Mouse (Mus musculus) neural tube, embryonic 12.5 days (tissue): Measurements from ENCODE around the gene 4930562C15Rik. TPM values are rescaled to one million over a fixed set of nuclear protein-coding genes. Genes with fewer than 3 reads are reported as not detected.
A peak's percentile ranks its signal among the peaks of the same experiment; 100 is the strongest.

Source experiments
- ATAC-seq: fragments of 200-750 bp; cut with Nextera tagmentation; 2 replicates; pipeline ENCODE4 v1.8.0; 2017; ENCODE audit warnings: low read depth, mild to moderate bottlenecking, moderate TSS enrichment, moderate library complexity; ENCODE audit not compliant: low FRiP score
- H3K27ac ChIP-seq: fragments of 300-500 bp; sonication (generic); 2 replicates; pipeline ENCODE4 v1.5.1; 2016
- H3K27me3 ChIP-seq: fragments of 300-500 bp; sonication (generic); replicated peaks from 2 replicates; pipeline ENCODE4 v1.6.1; 2016; ENCODE audit warnings: mild to moderate bottlenecking
- H3K36me3 ChIP-seq: fragments of 300-500 bp; sonication (generic); 2 replicates; pipeline ENCODE4 v1.6.1; 2016; ENCODE audit warnings: mild to moderate bottlenecking
- H3K4me1 ChIP-seq: fragments of 300-500 bp; sonication (generic); 2 replicates; pipeline ENCODE4 v1.6.1; 2016
- H3K4me2 ChIP-seq: fragments of 300-500 bp; sonication (generic); replicated peaks from 2 replicates; pipeline ENCODE4 v1.6.1; 2016; ENCODE audit warnings: mild to moderate bottlenecking
- H3K4me3 ChIP-seq: fragments of 300-500 bp; sonication (generic); 2 replicates; pipeline ENCODE4 v1.5.1; 2016
- H3K9ac ChIP-seq: fragments of 300-500 bp; sonication (generic); 2 replicates; pipeline ENCODE4 v1.6.1; 2016; ENCODE audit warnings: mild to moderate bottlenecking
- H3K9me3 ChIP-seq: fragments of 300-500 bp; sonication (generic); 2 replicates; pipeline ENCODE4 v1.6.1; 2016; ENCODE audit warnings: mild to moderate bottlenecking
- WGBS: fragments of 180-500 bp; shearing (Covaris S2); methylation state at CpG from one replicate; pipeline ENCODE4 v1.1.7; 2016; 5-methylcytosine and 5-hydroxymethylcytosine counted together
- polyA plus RNA-seq: library from polyadenylated mRNA; unstranded; fragments of >200 nt; fragmentation: Nextera tagmentation; extraction: Ambion mirVana; gene quantifications from 2 replicates; pipeline ENCODE4 v1.2.1, GENCODE M21; 2016

4930562C15Rik gene
- polyA plus RNA-seq, 1 experiment from 2014 or later = 0.27 TPM

- H3K9ac ChIP-seq = peak overlapping the region; percentile 89
- 75% methylated on average over 10 of the region's 10 CpGs for WGBS
- peak overlapping the region; percentile 82 for H3K4me2 ChIP-seq
- H3K9me3 ChIP-seq = no peaks in the 10 kb centered on the region
- ATAC-seq = no peak
- H3K36me3 ChIP-seq = no peaks in the 10 kb centered on the region
- peak overlapping the region; percentile 89; the same call in 1 of the 2 replicates for H3K27ac ChIP-seq
- H3K4me1 ChIP-seq = peaks cover 33% of the 10 kb centered on the region
- no peaks in the 10 kb centered on the region for H3K27me3 ChIP-seq
- H3K4me3 ChIP-seq = peak overlapping the region; percentile 65
Measured at GRCm38 (mm10) chr16:4881400-4882351, 46.5 kb downstream of the 4930562C15Rik start.

- 0 out of 2 replicates have a peak overlapping the region, but pooled peaks have one; percentile 77 for H3K4me3 ChIP-seq
Measured at GRCm38 (mm10) chr16:4884930-4885329, 49.7 kb downstream of the 4930562C15Rik start.

GRCm38 (mm10) chr16:4885760-4886689 lies 50.8 kb downstream of the 4930562C15Rik start, which contains the start of gene Mgrn1:
Gene Mgrn1 (plus strand): TSS chr16:4886249.
- Histone ChIP-seq H3K36me3 (no peaks in the 10 kb centered on the region), H3K27me3 (no peaks in the 10 kb centered on the region), H3K4me1 (peaks cover 31% of the 10 kb centered on the region), H3K27ac (peak within 1 kb of the TSS; percentile 50; the same call in 1 of the 2 replicates), H3K9ac (peak within 1 kb of the TSS; percentile 80), H3K4me3 (peak within 1 kb of the TSS; percentile 77), H3K9me3 (no peaks in the 10 kb centered on the region), H3K4me2 (peak within 1 kb of the TSS; percentile 83)
- peak; percentile 91 for ATAC-seq
- under 1% methylated on average over 73 of the region's 74 CpGs for WGBS

More at GRCm38 (mm10) chr16:4884930-4885329, 49.7 kb downstream of the 4930562C15Rik start:
- Histone ChIP-seq H3K36me3 (no peaks in the 10 kb centered on the region), H3K9ac (no peak overlapping the region), H3K27me3 (no peaks in the 10 kb centered on the region), H3K27ac (no peak overlapping the region), H3K9me3 (no peaks in the 10 kb centered on the region), H3K4me1 (peaks cover 31% of the 10 kb centered on the region), H3K4me2 (peak overlapping the region; percentile 83; the same call in 1 of the 2 replicates)
- ATAC-seq = no peak
- 94% methylated on average over 10 of the region's 10 CpGs for WGBS

- WGBS = under 1% methylated on average over 8 of the region's 8 CpGs
Measured at GRCm38 (mm10) chr16:4886690-4887020, 51.4 kb downstream of the 4930562C15Rik start.

GRCm38 (mm10) chr16:4890201-4890709 lies 55.0 kb downstream of the 4930562C15Rik start:
- H3K27ac ChIP-seq = no peak overlapping the region
- H3K36me3 ChIP-seq = no peaks in the 10 kb centered on the region
- no peak overlapping the region for H3K4me3 ChIP-seq
- no peaks in the 10 kb centered on the region for H3K27me3 ChIP-seq
- H3K9me3 ChIP-seq = no peaks in the 10 kb centered on the region
- peaks cover 21% of the 10 kb centered on the region for H3K4me1 ChIP-seq
- H3K4me2 ChIP-seq = no peak overlapping the region
- WGBS = 73% methylated on average over 4 of the region's 4 CpGs
- H3K9ac ChIP-seq = no peak overlapping the region
- no peak for ATAC-seq

More at GRCm38 (mm10) chr16:4886690-4887020, 51.4 kb downstream of the 4930562C15Rik start:
- no peak overlapping the region for H3K27ac ChIP-seq
- H3K4me1 ChIP-seq = peaks cover 25% of the 10 kb centered on the region
- H3K4me3 ChIP-seq = peak overlapping the region; percentile 77
- peak overlapping the region; percentile 80 for H3K9ac ChIP-seq
- peak overlapping the region; percentile 83 for H3K4me2 ChIP-seq
- ATAC-seq = no peak; the same call in 1 of the 2 replicates
- no peaks in the 10 kb centered on the region for H3K27me3 ChIP-seq
- no peaks in the 10 kb centered on the region for H3K9me3 ChIP-seq
- no peaks in the 10 kb centered on the region for H3K36me3 ChIP-seq

GRCm38 (mm10) chr16:4892171-4892570 lies 57.0 kb downstream of the 4930562C15Rik start:
- no peak for ATAC-seq
- Histone ChIP-seq H3K27me3 (no peaks in the 10 kb centered on the region), H3K27ac (no peak overlapping the region), H3K4me3 (no peak overlapping the region), H3K36me3 (no peaks in the 10 kb centered on the region), H3K9ac (no peak overlapping the region), H3K9me3 (no peaks in the 10 kb centered on the region), H3K4me2 (no peak overlapping the region), H3K4me1 (peaks cover 13% of the 10 kb centered on the region)
- WGBS = 94% methylated on average over 6 of the region's 6 CpGs

GRCm38 (mm10) chr16:4894201-4894908 lies 59.1 kb downstream of the 4930562C15Rik start:
- no peaks in the 10 kb centered on the region; the same call in 1 of the 2 replicates for H3K4me1 ChIP-seq
- H3K36me3 ChIP-seq = no peaks in the 10 kb centered on the region
- no peaks in the 10 kb centered on the region for H3K27me3 ChIP-seq
- no peak overlapping the region for H3K9ac ChIP-seq
- H3K4me2 ChIP-seq = no peak overlapping the region
- 84% methylated on average over 7 of the region's 7 CpGs for WGBS
- H3K4me3 ChIP-seq = no peak overlapping the region
- no peak for ATAC-seq
- no peak overlapping the region for H3K27ac ChIP-seq
- no peaks in the 10 kb centered on the region for H3K9me3 ChIP-seq

GRCm38 (mm10) chr16:4896249-4897027 lies 61.2 kb downstream of the 4930562C15Rik start:
- Histone ChIP-seq H3K9ac (no peak overlapping the region), H3K4me3 (no peak overlapping the region), H3K4me1 (no peaks in the 10 kb centered on the region; the same call in 1 of the 2 replicates), H3K9me3 (no peaks in the 10 kb centered on the region), H3K27me3 (no peaks in the 10 kb centered on the region), H3K4me2 (no peak overlapping the region), H3K27ac (no peak overlapping the region), H3K36me3 (no peaks in the 10 kb centered on the region)
- no peak for ATAC-seq
- 84% methylated on average over 5 of the region's 5 CpGs for WGBS

GRCm38 (mm10) chr16:4897146-4897730 lies 62.0 kb downstream of the 4930562C15Rik start:
- Histone ChIP-seq H3K27me3 (no peaks in the 10 kb centered on the region), H3K9ac (no peak overlapping the region), H3K9me3 (no peaks in the 10 kb centered on the region), H3K27ac (no peak overlapping the region), H3K4me3 (no peak overlapping the region), H3K4me2 (no peak overlapping the region), H3K4me1 (no peaks in the 10 kb centered on the region; the same call in 1 of the 2 replicates), H3K36me3 (no peaks in the 10 kb centered on the region)
- no peak for ATAC-seq
- WGBS = 56% methylated on average over 7 of the region's 7 CpGs

GRCm38 (mm10) chr16:4898881-4899280 lies 63.7 kb downstream of the 4930562C15Rik start:
- H3K27ac ChIP-seq = no peak overlapping the region
- H3K4me3 ChIP-seq = no peak overlapping the region
- WGBS = 80% methylated on average over 6 of the region's 6 CpGs

More at GRCm38 (mm10) chr16:4898881-4899280, 63.7 kb downstream of the 4930562C15Rik start:
- no peaks in the 10 kb centered on the region; the same call in 1 of the 2 replicates for H3K4me1 ChIP-seq
- no peaks in the 10 kb centered on the region for H3K9me3 ChIP-seq
- no peak for ATAC-seq
- no peaks in the 10 kb centered on the region for H3K36me3 ChIP-seq
- no peak overlapping the region for H3K4me2 ChIP-seq
- no peak overlapping the region for H3K9ac ChIP-seq
- no peaks in the 10 kb centered on the region for H3K27me3 ChIP-seq
